Mouse (Mus musculus): ENCODE results near the gene Kif18b. TPM values are rescaled to one million over a fixed set of nuclear protein-coding genes. Genes with fewer than 3 reads are reported as not detected.

Gene Kif18b
- polyA plus RNA-seq, 1 experiment from 2014 or later = 9.1 TPM

GRCm38 (mm10) chr11:102859933-102860332 lies 65.0 kb downstream of the Kif18b start:
- no peak overlapping the region for H3K9ac ChIP-seq (replicated peaks)
- H3K9me3 ChIP-seq = no peaks in the 10 kb centered on the region
- ATAC-seq (ENCODE audit: low FRiP score, low read depth) = no peak
- no peak overlapping the region for H3K4me2 ChIP-seq (replicated peaks)
- H3K4me1 ChIP-seq = no peaks in the 10 kb centered on the region
- no peak overlapping the region for H3K4me3 ChIP-seq
- H3K27me3 ChIP-seq = no peaks in the 10 kb centered on the region
- WGBS = 95% methylated on average over 8 of the region's 8 CpGs
- peaks cover 92% of the 10 kb centered on the region for H3K36me3 ChIP-seq
- no peak overlapping the region for H3K27ac ChIP-seq (replicated peaks)

DNA sequence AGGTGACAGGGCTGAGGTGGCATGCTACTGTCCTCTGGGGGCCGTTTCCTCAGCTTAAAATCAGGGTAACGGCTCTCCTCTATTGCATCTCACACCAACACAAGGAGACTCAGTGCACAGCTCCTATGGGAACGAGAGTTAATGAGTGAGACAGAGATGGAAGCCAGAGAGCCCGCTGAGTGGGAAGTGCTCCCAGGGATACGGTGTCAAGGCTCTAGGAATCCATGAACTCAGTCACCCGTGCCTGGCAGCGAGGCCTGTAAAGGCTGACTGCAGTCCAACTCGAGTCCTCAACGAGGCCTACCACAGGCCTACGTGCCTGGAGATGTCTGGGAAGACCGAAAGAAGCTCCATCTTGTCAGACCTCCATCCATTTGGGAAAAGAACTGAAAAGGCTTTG lies 66.0 kb downstream of the Kif18b start:
- Histone ChIP-seq H3K4me2 (replicated peaks) (no peak overlapping the region), H3K4me3 (no peak overlapping the region), H3K4me1 (no peaks in the 10 kb centered on the region), H3K27ac (replicated peaks) (no peak overlapping the region), H3K27me3 (no peaks in the 10 kb centered on the region), H3K36me3 (peaks cover 98% of the 10 kb centered on the region), H3K9ac (replicated peaks) (no peak overlapping the region), H3K9me3 (no peaks in the 10 kb centered on the region)
- WGBS = 93% methylated on average over 11 of the region's 11 CpGs
- no peak for ATAC-seq (ENCODE audit: low FRiP score, low read depth)

DNA sequence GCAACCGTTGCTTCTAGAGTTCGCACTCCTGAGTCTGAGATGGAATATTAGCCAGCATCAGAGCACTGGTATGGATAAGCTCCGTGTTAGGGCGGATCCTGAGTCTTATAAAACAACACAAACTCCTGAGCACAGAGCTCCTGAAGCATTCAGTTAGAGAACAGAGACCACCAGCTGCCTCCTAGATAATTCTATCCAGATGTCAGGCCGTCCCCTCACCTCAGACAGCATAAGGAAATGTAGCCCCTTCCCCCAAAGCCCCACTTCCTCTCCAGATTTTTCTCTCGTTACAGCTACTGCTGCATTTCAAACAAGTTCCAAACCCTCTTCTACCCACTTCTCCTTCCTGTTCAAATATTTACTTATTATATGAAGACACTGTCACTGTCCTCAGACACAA lies 69.0 kb downstream of the Kif18b start:
- no peaks in the 10 kb centered on the region for H3K4me1 ChIP-seq
- no peaks in the 10 kb centered on the region for H3K9me3 ChIP-seq
- ATAC-seq (ENCODE audit: low FRiP score, low read depth) = no peak
- H3K4me2 ChIP-seq (replicated peaks) = no peak overlapping the region
- H3K27me3 ChIP-seq = no peaks in the 10 kb centered on the region
- no peak overlapping the region for H3K9ac ChIP-seq (replicated peaks)
- H3K27ac ChIP-seq (replicated peaks) = no peak overlapping the region
- peaks cover 94% of the 10 kb centered on the region for H3K36me3 ChIP-seq
- H3K4me3 ChIP-seq = no peak overlapping the region
- 84% methylated on average over 6 of the region's 6 CpGs for WGBS

Other genes with a start within 250 kb of the Kif18b start
- gene Ccdc43, start 227.3 kb downstream of the Kif18b start, polyA plus RNA-seq (2016; fragmentation: Nextera tagmentation; extraction: Ambion mirVana) = 47.9 and 56.3 TPM in 2 replicates
- gene Adam11, start 163.7 kb downstream of the Kif18b start, polyA plus RNA-seq (2016; fragmentation: Nextera tagmentation; extraction: Ambion mirVana) = 24.1 and 28.8 TPM in 2 replicates
- 79.0 and 87.1 TPM in 2 replicates for gene Gjc1, start 105.4 kb downstream of the Kif18b start, polyA plus RNA-seq (2016; fragmentation: Nextera tagmentation; extraction: Ambion mirVana)
- not detected in 2 replicates for gene Higd1b, start 89.3 kb downstream of the Kif18b start, polyA plus RNA-seq (2016; fragmentation: Nextera tagmentation; extraction: Ambion mirVana)
- gene Eftud2, start 44.1 kb downstream of the Kif18b start, polyA plus RNA-seq (2016; fragmentation: Nextera tagmentation; extraction: Ambion mirVana) = 238 and 242 TPM in 2 replicates
- 1.8 and 2.3 TPM in 2 replicates for gene Ccdc103, start 43.9 kb downstream of the Kif18b start, polyA plus RNA-seq (2016; fragmentation: Nextera tagmentation; extraction: Ambion mirVana)
- not detected in 2 replicates for gene Fam187a, start 40.0 kb downstream of the Kif18b start, polyA plus RNA-seq (2016; fragmentation: Nextera tagmentation; extraction: Ambion mirVana)
- gene Gfap, start 24.2 kb downstream of the Kif18b start, polyA plus RNA-seq (2016; fragmentation: Nextera tagmentation; extraction: Ambion mirVana) = not detected in 2 replicates
- gene C1ql1, start 21.6 kb upstream of the Kif18b start, polyA plus RNA-seq (2016; fragmentation: Nextera tagmentation; extraction: Ambion mirVana) = 12.7 and 15.3 TPM in 2 replicates
- gene Nmt1, start 103.1 kb upstream of the Kif18b start, polyA plus RNA-seq (2016; fragmentation: Nextera tagmentation; extraction: Ambion mirVana) = 41.3 and 44.8 TPM in 2 replicates
- gene Dcakd, start 103.2 kb upstream of the Kif18b start, polyA plus RNA-seq (2016; fragmentation: Nextera tagmentation; extraction: Ambion mirVana) = 163 and 174 TPM in 2 replicates
- 0.79 and 1.1 TPM in 2 replicates for gene Plcd3, start 176.5 kb upstream of the Kif18b start, polyA plus RNA-seq (2016; fragmentation: Nextera tagmentation; extraction: Ambion mirVana)
- gene Acbd4, start 176.6 kb upstream of the Kif18b start, polyA plus RNA-seq (2016; fragmentation: Nextera tagmentation; extraction: Ambion mirVana) = 7.5 and 8.4 TPM in 2 replicates
- 2.6 and 3.1 TPM in 2 replicates for gene Hexim1, start 191.1 kb upstream of the Kif18b start, polyA plus RNA-seq (2016; fragmentation: Nextera tagmentation; extraction: Ambion mirVana)
- 9.7 and 10.5 TPM in 2 replicates for gene Hexim2, start 207.3 kb upstream of the Kif18b start, polyA plus RNA-seq (2016; fragmentation: Nextera tagmentation; extraction: Ambion mirVana)
- 1.3 and 1.8 TPM in 2 replicates for gene Fmnl1, start 246.0 kb upstream of the Kif18b start, polyA plus RNA-seq (2016; fragmentation: Nextera tagmentation; extraction: Ambion mirVana)